Mouse (Mus musculus) thymus, adult 2 months (tissue): Measurements from ENCODE around the gene Tex12. TPM values are rescaled to one million over a fixed set of nuclear protein-coding genes. Genes with fewer than 3 reads are reported as not detected.

ENCODE experiments used
- DNase-seq: peaks from one replicate; pipeline ENCODE4 v3.0.0; 2021
- H3K27ac ChIP-seq: fragments of 200-500 bp; 2 replicates; pipeline ENCODE4 v1.5.1; 2012; ENCODE audit warnings: low read length, control low read depth; ENCODE audit not compliant: control insufficient read depth, insufficient read depth
- H3K27me3 ChIP-seq: fragments of 200-500 bp; 2 replicates; pipeline ENCODE4 v1.6.1; 2012; ENCODE audit warnings: mild to moderate bottlenecking, low read length, moderate library complexity, mixed read lengths; ENCODE audit not compliant: control insufficient read depth, insufficient read depth
- H3K36me3 ChIP-seq: fragments of 200-500 bp; 2 replicates; pipeline ENCODE4 v1.6.1; 2012; ENCODE audit warnings: mild to moderate bottlenecking, low read length, moderate library complexity; ENCODE audit not compliant: control insufficient read depth, insufficient read depth
- H3K4me1 ChIP-seq: fragments of 200-500 bp; replicated peaks from 2 replicates; pipeline ENCODE4 v1.6.1; 2012; ENCODE audit warnings: low read length; ENCODE audit not compliant: control insufficient read depth, insufficient read depth
- H3K4me3 ChIP-seq: fragments of 200-500 bp; 2 replicates; pipeline ENCODE4 v1.5.1; 2012; ENCODE audit warnings: mild to moderate bottlenecking, low read length, control low read depth, moderate library complexity; ENCODE audit not compliant: control insufficient read depth, insufficient read depth
- CTCF ChIP-seq: fragments of 200-500 bp; IDR thresholded peaks from 2 replicates; pipeline ENCODE4 v1.5.1; 2012; ENCODE audit warnings: mild to moderate bottlenecking, control low read depth, low read length, moderate library complexity, borderline replicate concordance; ENCODE audit not compliant: control insufficient read depth, poor library complexity, insufficient read depth; ENCODE audit errors: extremely low read depth
- POLR2A ChIP-seq: fragments of 200-500 bp; IDR thresholded peaks from 2 replicates; pipeline ENCODE4 v1.6.1; 2012; ENCODE audit warnings: mild to moderate bottlenecking, low read length, control low read depth, moderate library complexity; ENCODE audit not compliant: control insufficient read depth, poor library complexity, insufficient read depth; ENCODE audit errors: extremely low read depth
- WGBS: fragments of 180-500 bp; shearing (Covaris S2); methylation state at CpG from one replicate; pipeline ENCODE4 v1.1.7; 2018; 5-methylcytosine and 5-hydroxymethylcytosine counted together
- polyA plus RNA-seq: library from polyadenylated mRNA; depleted of rRNA; stranded (reverse); fragments of >200 nt; gene quantifications from 2 replicates; pipeline ENCODE4 v1.2.3, GENCODE M21; 2012; rRNA removed

Tex12 gene
- polyA plus RNA-seq = not detected in 2 replicates

DNA sequence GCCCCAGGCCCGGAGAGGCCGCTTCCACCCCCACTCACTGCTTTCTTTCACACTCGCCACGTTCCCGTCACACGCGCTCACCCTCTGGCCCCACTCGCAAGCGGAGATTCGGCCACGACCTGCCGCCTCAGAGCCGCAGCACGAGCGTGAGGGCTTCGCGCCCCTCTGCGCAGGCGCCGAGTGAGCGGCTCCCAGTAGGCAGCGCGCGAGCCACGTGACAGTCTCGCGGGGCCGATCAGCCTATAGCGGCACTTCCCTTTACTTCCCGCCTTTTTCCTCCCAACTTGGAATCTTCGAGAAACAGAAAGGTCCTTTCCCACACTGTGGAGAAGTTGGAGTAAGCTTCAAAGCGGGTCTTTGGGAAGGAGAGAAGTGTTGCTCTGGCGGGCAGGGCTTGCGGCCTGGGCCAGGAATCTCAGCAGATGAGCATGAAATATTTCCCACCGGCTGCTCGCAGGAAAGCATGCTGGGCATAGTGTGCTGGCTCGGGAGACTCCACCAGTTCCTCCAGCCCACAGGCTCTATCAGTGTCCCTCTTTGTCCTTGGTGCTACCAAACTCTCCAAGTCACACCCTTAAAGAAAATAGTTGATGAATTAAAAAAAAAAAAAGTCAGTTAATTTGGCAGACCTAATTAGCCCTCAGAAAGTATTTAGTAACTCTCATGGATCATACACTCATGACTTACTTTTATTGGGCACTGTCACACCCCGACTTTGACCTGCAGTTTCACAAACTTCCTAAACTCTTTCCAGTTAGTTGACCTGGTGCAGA lies at the start of gene Tex12:
TSS of gene Tex12 (minus strand) at position 181 of the 773 bp plus-strand sequence.
- no peaks in the 10 kb centered on the region for H3K27me3 ChIP-seq
- 97% methylated on average over 38 of the region's 38 CpGs for WGBS
- TF ChIP-seq POLR2A (no peak), CTCF (no peak)
- no peak within 1 kb of the TSS for H3K4me3 ChIP-seq
- no peaks in the 10 kb centered on the region for H3K4me1 ChIP-seq
- no peak for DNase-seq
- H3K27ac ChIP-seq = no peak within 1 kb of the TSS
- no peaks in the 10 kb centered on the region for H3K36me3 ChIP-seq

GRCm38 (mm10) chr9:50604338-50604737 lies 43.2 kb upstream of the Tex12 start:
- H3K4me1 ChIP-seq = peaks cover 15% of the 10 kb centered on the region
- H3K4me3 ChIP-seq = peak overlapping the region; percentile 82
- peaks cover 21% of the 10 kb centered on the region for H3K36me3 ChIP-seq
- under 1% methylated on average over 6 of the region's 6 CpGs for WGBS
- H3K27ac ChIP-seq = no peak overlapping the region
- H3K27me3 ChIP-seq = no peaks in the 10 kb centered on the region
- TF ChIP-seq POLR2A (no peak), CTCF (no peak)
- DNase-seq = no peak

- under 1% methylated on average over 24 of the region's 24 CpGs for WGBS
- no peak for TF ChIP-seq POLR2A
- peak; percentile 14 for TF ChIP-seq CTCF
- Histone ChIP-seq H3K4me3 (peak overlapping the region; percentile 82), H3K4me1 (peaks cover 15% of the 10 kb centered on the region), H3K36me3 (peaks cover 22% of the 10 kb centered on the region), H3K27ac (no peak overlapping the region), H3K27me3 (no peaks in the 10 kb centered on the region)
- no peak for DNase-seq
These were observed 42.8 kb upstream of the Tex12 start for GRCm38 (mm10) chr9:50603998-50604324.

DNA sequence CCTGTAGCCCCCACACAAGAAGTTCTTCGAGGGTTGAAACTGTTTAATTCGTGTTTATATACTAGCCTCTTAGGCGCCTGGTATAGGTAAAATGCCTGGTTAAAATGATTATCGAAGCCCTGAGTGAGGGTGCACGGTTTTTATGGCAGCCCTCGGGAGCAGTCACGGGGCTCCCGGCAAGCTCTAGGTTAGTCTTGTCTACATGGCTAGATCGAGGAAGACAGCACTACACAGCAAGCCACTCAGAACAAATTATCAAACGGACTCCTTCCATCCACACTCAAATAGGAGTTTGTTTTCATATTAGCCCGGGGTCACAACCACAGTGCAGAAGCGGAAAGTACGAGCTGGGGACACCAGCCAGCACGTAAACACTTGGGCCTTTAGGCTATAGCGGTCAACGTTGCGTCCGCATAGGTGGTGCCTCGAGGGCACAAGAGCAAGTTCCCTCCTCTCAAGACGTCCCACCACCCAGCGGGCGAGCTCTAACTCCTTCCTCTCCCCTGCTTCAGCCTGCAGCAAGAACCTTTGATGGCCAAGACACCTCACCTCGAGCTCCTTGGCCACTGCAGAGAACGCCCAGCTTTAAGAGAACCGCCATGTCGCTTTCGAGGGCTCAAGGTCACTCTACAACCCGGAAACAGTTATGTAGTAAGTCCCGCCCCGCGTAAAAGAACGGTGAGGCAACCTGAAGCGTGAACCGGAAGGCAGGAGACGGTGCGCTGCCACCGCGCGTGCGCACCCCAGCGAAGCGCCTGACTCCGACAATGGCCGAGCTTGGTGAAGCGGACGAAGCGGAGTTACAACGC lies 42.3 kb upstream of the Tex12 start, which contains the start of the genes Sdhd and Timm8b:
TSS of gene Sdhd (minus strand) at position 624 of the 809 bp plus-strand sequence.
TSS of gene Timm8b (plus strand) at position 722 of the 809 bp plus-strand sequence.
- peaks cover 15% of the 10 kb centered on the region for H3K4me1 ChIP-seq
- peak; percentile 92 for DNase-seq
- no peak within 1 kb of the TSS for H3K27ac ChIP-seq
- under 1% methylated on average over 48 of the region's 48 CpGs for WGBS
- TF ChIP-seq CTCF (peak; percentile 72; the same call in 1 of the 2 replicates), POLR2A (peak; percentile 84; the same call in 1 of the 2 replicates)
- H3K36me3 ChIP-seq = peaks cover 22% of the 10 kb centered on the region
- H3K4me3 ChIP-seq = peak within 1 kb of the TSS; percentile 82
- no peaks in the 10 kb centered on the region for H3K27me3 ChIP-seq

- peaks cover 15% of the 10 kb centered on the region for H3K4me1 ChIP-seq
- DNase-seq = no peak
- no peak for TF ChIP-seq POLR2A
- no peak for TF ChIP-seq CTCF
- no peak overlapping the region for H3K27ac ChIP-seq
- 86% methylated on average over 7 of the region's 7 CpGs for WGBS
- H3K27me3 ChIP-seq = no peaks in the 10 kb centered on the region
- H3K36me3 ChIP-seq = peaks cover 29% of the 10 kb centered on the region
- H3K4me3 ChIP-seq = no peak overlapping the region
These were observed 41.1 kb upstream of the Tex12 start for GRCm38 (mm10) chr9:50602055-50602845.

DNA sequence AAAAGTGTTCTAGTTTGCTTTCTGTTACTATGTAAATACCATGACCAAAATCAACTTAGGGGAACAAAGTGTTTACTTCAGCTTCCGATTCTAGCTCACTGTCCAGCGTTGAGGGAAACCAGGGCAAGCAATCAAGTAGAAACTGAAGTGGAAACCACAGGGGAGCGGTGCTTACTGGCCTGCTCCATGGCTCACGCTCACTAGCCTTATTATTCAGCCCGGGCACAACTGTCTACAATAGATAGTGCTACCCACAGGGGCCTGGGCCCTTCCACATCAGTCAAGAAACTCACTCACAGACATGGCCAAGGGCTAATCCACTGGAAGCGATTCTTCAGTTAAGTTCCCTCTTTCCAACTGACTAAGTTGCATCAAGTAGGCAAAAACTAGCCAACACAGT lies 40.4 kb upstream of the Tex12 start:
- no peak overlapping the region for H3K4me3 ChIP-seq
- no peaks in the 10 kb centered on the region for H3K27me3 ChIP-seq
- 94% methylated on average over 6 of the region's 6 CpGs for WGBS
- H3K4me1 ChIP-seq = peaks cover 15% of the 10 kb centered on the region
- no peak for DNase-seq
- peaks cover 33% of the 10 kb centered on the region for H3K36me3 ChIP-seq
- H3K27ac ChIP-seq = no peak overlapping the region
- no peak for TF ChIP-seq POLR2A
- TF ChIP-seq CTCF = no peak
